Mouse (Mus musculus) heart, postnatal 36 days (tissue): ENCODE data around the gene Ppp2r5c. TPM values are rescaled to one million over a fixed set of nuclear protein-coding genes. Genes with fewer than 3 reads are reported as not detected.
A peak's percentile ranks its signal among the peaks of the same experiment; 100 is the strongest.

Experiments
- DNase-seq, 2 experiments: peaks; one replicate each; pipeline ENCODE4 v3.0.0; 2021 to 2022
- intact Hi-C: fragments of 180-260 bp; cut with DNase I; formaldehyde crosslinking; loops from one replicate; pipeline ENCODE4 v1.15.1; 2025
- total RNA-seq, 2 experiments: library from RNA; stranded (reverse); gene quantifications; 2 replicates each; pipeline ENCODE4 v1.2.3; 2021

The Ppp2r5c gene
- 10 to 100 TPM; 94.4 to 96.6 TPM for total RNA-seq

GRCm38 (mm10) chr12:110446290-110447170, at the start of gene Ppp2r5c:
TSS of gene Ppp2r5c (plus strand) at chr12:110447120.
- peak; percentile 95 for DNase-seq
- intact Hi-C loops, result loop anchor here (5.0 kb wide), 1 partner anchor 396 kb away; the partner anchor contains the start of gene Mok

- DNase-seq, result peak; percentile 58 to 76
- intact Hi-C loops, result loop anchor here (5.0 kb wide), 2 partner anchors 961 to 1496 kb away; no protein-coding TSS in a partner anchor
Observed at GRCm38 (mm10) chr12:110398351-110398750, 48.6 kb upstream of the Ppp2r5c start.

GRCm38 (mm10) chr12:110399161-110399560, 47.8 kb upstream of the Ppp2r5c start:
- DNase-seq, result no peak
- intact Hi-C loops, result loop anchor here (5.0 kb wide), 2 partner anchors 962 to 1497 kb away; no protein-coding TSS in a partner anchor

GRCm38 (mm10) chr12:110400936-110401335, 46.0 kb upstream of the Ppp2r5c start:
- intact Hi-C loops, result no loop called here
- DNase-seq, result no peak

- intact Hi-C loops, result no loop called here
- no peak for DNase-seq
Observed at GRCm38 (mm10) chr12:110401871-110402270, 45.0 kb upstream of the Ppp2r5c start.

- no peak for DNase-seq
- intact Hi-C loops, result no loop called here
Observed at GRCm38 (mm10) chr12:110416244-110416643, 30.7 kb upstream of the Ppp2r5c start.

- intact Hi-C loops, result no loop called here
- peak in 1 of 2 experiments; percentile 9 for DNase-seq
Observed at GRCm38 (mm10) chr12:110417023-110417986, 29.6 kb upstream of the Ppp2r5c start.

GRCm38 (mm10) chr12:110417987-110418734, 28.8 kb upstream of the Ppp2r5c start:
- intact Hi-C loops, result loop anchor here (1.0 to 2.0 kb wide), 3 partner anchors 287 to 575 kb away; no protein-coding TSS in a partner anchor
- no peak for DNase-seq

- intact Hi-C loops, result loop anchor here (1.0 to 2.0 kb wide), 3 partner anchors 286 to 574 kb away; no protein-coding TSS in a partner anchor
- peak; percentile 38 to 50 for DNase-seq
Observed at GRCm38 (mm10) chr12:110418735-110419350, 28.1 kb upstream of the Ppp2r5c start.

- intact Hi-C loops, result loop anchor here (2.0 kb wide), 2 partner anchors 285 to 573 kb away; no protein-coding TSS in a partner anchor
- no peak for DNase-seq
Observed at GRCm38 (mm10) chr12:110419879-110420278, 27.0 kb upstream of the Ppp2r5c start.

GRCm38 (mm10) chr12:110421361-110421760, 25.6 kb upstream of the Ppp2r5c start:
- intact Hi-C loops, result no loop called here
- DNase-seq, result no peak

- DNase-seq, result no peak
- intact Hi-C loops, result no loop called here
Observed at GRCm38 (mm10) chr12:110424008-110424704, 22.8 kb upstream of the Ppp2r5c start.

- intact Hi-C loops, result no loop called here
Observed at GRCm38 (mm10) chr12:110426417-110427010, 20.4 kb upstream of the Ppp2r5c start.

GRCm38 (mm10) chr12:110429340-110429973, 17.5 kb upstream of the Ppp2r5c start:
- intact Hi-C loops, result no loop called here
- no peak for DNase-seq

More at GRCm38 (mm10) chr12:110426417-110427010, 20.4 kb upstream of the Ppp2r5c start:
- no peak for DNase-seq

- intact Hi-C loops, result no loop called here
- DNase-seq, result no peak
Observed at GRCm38 (mm10) chr12:110429990-110430389, 16.9 kb upstream of the Ppp2r5c start.

- DNase-seq, result peak; percentile 48 to 53
- intact Hi-C loops, result no loop called here
Observed at GRCm38 (mm10) chr12:110431805-110432204, 15.1 kb upstream of the Ppp2r5c start.

GRCm38 (mm10) chr12:110436638-110437366, 10.1 kb upstream of the Ppp2r5c start:
- intact Hi-C loops, result no loop called here
- DNase-seq, result no peak
